Mouse (Mus musculus) regulatory T cell (primary cell): Measurements from ENCODE around the gene Fbxo34.

Experiments
- in situ Hi-C: fragments of 300-600 bp; cut with MboI, MseI; formaldehyde crosslinking; loops from one replicate; pipeline ENCODE4 v1.15.1; 2025; ENCODE audit warnings: high pct_unique_total_duplicates

Gene Fbxo34

DNA sequence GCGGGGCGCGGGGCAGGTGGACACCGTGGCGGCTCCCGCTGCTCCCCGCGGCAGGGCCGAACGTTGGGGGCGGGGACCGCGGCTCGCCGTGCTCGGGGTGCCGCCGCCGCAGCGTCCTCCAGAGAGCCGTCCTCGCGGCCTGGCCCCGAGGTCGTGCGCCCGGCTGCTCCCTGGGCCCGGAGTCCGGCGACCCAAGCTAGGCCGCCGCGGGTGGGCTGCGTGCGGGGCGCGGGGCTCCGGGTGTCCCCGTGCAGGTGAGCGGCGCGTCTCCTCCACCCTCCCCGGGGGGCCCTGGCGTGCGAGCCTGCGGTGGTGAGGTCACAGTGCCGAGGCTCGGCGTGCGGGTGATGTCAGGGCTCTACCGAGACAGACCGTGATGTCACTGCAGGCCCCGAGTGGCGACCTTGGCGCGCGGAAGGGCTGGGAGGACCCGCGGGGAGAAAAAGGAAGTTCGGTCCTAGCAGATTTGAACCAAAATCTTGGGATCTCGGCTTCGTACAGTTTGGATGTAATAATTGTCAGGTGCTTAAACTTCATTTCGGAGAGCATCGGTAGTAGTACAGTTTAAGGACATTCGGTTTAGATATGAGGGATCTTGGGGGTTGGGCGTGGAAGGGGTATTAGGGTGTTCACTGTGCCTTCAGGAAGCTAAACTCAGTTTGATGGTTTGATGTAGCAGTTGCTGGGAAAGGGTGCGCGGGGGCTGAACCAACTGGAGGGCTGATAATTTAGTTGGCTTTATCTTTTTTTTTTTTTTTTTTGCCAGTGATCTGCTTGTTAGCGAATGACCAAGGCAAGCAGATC is 22.7 kb downstream of the Fbxo34 start:
- in situ Hi-C loops = no loop called here

DNA sequence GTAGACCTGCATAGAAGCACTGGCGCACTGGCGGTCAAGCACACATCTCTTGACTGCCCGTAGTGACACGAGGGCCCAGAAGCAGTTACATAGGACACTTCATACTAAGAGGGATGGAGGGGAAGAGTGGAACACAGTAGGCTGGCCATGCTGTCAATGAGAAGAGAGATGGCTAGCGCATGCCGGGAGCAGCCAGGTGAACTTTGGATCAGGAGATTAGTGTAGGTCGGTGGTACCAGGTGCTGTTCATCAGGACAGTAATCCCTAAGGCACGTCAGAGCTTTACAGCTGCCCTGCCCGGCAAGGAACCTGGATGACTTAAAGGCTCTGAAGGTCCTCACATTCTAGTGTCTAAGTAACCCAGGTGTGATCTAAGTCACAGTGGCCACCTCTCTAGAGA is 23.7 kb downstream of the Fbxo34 start:
- in situ Hi-C loops = no loop called here

DNA sequence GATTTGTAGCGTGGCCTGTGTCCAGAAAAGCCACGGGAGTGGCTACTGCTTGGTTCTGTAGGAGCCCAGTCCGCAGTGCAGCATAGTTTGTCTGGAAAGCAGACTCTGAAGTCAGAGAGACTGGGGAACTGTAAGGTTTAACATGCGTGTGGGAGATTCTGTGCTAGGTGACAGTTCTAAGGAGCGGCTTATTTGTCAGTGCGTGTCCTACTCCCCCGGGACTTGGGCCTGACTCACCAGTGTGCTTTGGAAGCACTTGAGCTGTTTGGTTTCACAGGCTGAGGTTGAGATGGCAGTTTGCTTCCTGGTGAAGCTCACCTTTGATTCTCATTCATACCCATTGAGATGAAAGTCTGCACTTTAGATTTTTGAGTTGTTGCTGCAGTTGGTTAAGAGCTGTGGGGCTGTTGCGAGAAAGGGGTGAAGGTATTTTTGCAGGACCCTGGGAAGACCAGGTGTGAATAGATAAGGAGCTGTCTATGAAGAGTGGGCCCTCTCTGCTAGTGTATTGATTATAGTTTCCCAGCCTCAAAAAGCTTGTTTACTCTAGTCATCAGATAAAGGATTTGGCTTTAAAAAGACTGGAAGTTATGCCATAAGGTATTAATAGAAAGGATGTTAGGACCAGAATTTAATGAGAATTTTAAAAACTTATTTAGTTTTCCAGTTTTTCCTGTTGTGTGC is 24.5 kb downstream of the Fbxo34 start:
- in situ Hi-C loops = no loop called here

DNA sequence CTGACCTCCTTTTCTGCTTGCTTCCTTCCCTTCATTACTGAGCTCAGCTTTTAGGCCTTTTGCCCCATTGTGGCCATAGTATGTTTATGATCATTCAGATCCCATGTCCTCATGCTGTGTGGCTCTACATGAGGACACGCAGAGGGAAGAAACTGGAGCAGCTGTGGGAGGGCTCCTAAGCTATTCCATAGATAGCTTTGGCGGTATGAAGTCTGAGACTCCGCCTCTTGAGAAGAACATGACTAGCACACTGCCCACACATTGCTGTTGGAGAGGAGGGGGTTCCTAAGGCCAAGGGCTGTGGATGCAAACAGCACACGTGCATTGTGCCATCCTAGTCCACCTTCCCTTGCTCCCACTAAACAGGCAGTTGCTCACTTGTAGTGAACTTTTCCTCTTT is 26.0 kb downstream of the Fbxo34 start:
- in situ Hi-C loops = no loop called here

DNA sequence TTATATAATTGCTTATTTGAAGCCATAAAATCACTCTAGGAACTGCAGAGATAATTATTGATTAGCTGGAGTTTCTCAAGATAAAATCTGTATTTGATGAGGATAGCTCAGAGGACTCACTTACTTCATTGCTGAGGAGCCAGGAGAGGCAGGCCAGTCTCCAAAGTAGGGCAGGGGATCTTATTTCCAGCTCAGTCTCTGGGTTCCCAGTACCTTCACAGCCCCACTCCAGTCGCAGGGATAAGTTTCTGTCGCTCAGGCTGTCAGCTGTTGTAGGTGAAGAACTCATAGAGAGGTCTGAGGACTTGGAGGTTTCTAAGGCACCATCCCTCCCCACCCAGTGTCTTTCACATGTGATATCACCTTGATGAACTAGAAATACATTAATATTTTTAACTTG is 27.5 kb downstream of the Fbxo34 start:
- in situ Hi-C loops = no loop called here

DNA sequence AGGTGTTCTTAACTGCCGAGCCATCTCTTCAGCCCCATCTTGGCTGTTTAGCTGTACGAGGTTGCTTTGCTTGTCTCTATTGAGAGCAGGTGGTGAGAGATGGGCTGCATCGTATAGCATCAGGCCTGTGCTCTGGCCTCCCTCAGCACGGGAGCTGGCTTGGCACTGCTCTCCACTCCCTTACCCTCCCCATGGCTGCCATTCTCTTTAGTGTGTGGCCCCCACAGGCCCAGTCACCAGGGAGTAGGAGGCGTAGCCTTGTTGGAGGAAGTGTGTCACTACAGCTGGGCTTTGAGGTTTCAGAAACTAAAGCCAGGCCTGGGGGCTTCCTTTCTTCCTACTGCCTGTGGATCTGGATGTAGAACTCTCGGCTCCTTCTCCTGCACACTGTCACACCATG is 32.0 kb downstream of the Fbxo34 start:
- in situ Hi-C loops = no loop called here

DNA sequence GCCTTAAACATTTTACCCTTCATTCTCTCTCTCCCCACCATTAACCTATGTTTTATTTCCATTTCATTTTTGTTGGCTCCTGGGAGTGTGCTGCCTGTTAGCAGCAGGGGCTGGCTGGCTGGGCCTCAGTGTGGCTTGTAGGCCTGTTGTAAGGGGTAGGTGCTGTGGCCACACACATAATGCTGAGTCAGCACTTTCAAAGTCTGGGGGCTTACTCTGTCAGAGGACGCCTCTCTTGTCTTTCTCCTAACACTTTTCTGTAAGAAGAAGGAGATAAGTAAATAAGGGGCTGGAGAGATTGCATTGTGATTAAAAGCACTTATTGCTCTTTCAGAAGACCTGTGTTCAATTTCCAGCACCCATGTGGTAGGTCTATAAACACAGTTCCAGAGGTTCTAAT is 32.9 kb downstream of the Fbxo34 start:
- in situ Hi-C loops = no loop called here

DNA sequence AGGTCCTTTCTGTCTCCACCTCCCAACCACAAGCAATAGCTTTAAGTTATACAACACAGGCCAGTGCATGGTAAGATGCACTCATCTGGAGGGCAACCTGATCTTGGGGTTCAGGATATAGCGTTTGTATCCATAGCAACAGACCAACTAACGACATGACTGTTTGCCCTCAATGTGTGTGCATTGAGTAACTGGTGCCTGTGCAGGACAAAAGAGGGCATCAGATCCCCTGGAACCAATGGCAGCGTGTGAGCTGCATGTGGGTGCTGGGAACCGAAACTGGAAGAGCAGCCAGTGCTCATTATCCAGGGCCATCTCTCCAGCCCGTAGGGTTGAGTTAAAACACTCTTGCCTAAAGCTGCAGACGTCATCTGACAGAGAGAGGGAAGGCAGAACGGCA is 38.5 kb downstream of the Fbxo34 start:
- in situ Hi-C loops = no loop called here

DNA sequence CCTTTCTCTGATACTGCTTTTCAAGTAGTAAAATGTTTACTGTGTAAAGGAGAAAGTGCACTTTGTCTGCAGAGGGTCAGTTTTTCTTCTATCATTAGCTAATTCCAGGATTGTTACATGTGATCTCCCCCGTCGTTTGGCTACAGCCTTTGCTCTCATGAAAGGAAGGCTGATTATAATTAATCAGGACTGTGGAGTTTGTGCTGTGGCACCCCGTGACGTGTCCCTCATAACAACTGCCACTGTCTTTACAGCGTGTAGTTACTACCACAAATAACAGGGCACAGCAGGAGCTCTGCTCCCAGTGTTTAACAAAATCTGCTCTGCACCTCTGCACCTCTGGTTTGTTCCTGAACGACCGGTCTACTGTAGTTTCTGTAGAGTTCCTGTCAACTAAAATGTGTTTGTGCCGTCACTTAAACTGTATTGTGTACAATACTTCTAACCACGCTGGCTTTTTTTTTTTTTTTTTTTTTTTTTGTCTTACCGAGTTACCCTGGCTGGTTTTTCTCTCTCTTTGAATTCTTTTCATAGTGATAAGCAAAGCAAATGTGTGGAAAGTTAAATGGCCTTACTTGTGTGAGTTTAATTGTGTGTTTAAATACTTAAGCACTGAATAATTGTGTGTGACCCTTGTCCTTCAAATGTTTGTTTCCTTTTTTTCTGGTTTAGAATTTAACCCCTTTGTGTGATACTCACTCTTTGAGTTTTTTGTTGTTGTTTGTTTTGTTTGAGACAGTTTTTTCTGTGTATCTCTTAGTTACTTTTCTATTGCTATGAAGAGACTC is 39.3 kb downstream of the Fbxo34 start:
- in situ Hi-C loops = no loop called here

DNA sequence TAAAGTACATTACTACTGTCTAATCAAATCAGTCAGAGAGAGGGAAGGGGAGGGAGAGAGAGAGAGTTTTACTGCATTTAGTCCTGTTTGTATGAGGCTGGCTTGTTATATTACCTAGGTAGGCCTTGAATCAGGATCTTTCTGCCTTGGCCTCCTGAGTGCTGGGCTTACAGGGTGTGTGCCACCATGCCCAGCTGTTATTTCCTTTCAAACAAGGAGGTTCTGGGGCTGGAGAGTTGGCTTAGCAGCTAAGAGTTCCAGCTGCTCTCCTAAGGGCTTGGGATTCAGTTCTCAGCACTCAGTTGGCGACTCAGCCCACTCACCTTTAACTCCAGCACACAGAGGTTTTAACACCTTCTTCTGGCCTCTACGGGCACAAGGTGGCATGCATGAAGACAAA is 40.5 kb downstream of the Fbxo34 start:
- in situ Hi-C loops = no loop called here

DNA sequence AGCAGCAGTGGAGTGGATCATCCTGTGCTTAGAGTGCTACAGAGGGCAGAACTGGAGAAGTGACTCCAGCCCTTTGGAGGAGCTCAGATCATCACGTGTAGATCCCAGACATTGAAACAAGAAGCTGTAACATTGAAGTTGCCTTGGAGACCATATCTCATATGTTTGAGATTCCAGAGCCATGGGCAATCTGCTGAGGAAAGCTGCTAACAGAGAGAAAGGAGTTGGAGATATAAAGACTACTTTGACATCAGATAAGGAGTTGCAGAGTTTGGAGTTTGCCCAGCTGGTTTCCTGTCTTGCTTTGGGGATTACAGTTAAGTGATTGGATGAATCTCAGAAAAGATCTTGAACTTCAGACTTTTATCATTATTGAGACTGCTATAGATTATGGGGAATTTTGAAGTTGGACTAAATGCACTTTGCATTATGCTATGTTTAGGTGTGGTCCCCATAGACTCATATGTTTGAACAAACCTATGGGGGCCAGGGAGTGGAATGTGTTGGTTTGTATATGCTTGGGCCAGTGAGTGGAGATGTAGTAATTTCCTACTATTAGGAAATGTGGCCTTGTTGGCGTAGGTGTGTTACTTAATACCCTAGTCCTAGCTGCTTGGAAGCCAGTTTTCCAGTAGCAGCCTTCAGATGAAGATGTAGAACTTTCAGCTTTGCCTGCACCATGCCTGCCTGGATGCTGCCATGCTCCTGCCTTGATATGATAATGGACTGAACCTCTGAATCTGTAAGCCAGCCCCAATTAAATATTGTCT is 43.6 kb downstream of the Fbxo34 start:
- in situ Hi-C loops = no loop called here

DNA sequence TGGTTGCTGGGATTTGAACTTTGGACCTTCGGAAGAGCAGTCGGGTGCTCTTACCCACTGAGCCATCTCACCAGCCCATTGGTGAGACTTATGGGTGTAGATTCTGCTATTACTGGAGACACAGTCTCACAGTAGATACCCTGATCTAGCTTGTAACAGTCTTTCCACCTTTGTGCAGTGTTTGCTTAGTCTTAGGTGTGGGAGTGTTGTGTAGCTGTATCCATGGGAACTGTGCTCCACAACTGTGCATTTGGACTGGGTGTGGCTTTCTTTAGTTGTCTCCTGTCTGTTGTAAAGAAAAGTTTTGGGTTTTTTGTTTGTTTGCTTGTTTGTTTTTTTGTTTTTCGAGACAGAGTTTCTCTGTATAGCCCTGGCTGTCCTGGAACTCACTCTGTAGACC is 45.7 kb downstream of the Fbxo34 start:
- in situ Hi-C loops = no loop called here

DNA sequence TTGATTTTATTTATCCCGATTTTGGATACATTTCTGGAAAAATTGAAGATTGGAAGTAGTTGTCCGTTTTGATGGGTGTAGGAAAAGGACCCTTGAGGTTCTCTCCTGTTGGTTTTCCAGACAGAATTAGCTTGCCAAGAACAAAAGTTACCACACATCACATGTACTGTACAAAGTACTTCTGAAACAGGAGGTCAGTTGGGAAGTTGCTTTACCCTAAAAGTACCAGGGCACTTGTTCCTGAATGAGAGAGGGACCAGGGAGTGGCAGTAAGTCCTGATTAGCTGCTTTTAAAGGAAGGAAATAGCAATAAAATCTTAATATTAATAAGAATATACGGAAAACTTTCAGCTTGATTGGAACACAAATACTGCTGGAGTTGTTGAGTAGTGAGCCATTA is 46.9 kb downstream of the Fbxo34 start:
- in situ Hi-C loops = no loop called here

DNA sequence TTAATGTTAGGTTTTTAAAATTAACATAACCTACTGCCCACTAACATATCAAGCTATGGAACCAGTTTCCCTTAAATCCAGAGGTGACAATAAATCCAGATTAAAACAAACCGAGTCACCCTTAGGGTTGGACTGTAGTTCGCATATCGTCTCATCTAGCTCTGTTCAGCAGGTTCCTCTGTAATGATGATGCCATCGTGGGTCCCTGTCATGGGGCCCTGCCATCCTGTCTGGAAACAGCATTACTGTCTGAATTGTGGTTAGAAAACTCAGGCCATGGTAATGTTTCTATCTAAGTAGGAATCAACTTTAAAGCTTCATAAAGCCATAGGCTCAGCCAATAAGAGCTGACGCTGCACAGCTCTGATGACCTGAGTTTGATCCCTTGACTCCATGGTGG is 48.4 kb downstream of the Fbxo34 start:
- in situ Hi-C loops = no loop called here

DNA sequence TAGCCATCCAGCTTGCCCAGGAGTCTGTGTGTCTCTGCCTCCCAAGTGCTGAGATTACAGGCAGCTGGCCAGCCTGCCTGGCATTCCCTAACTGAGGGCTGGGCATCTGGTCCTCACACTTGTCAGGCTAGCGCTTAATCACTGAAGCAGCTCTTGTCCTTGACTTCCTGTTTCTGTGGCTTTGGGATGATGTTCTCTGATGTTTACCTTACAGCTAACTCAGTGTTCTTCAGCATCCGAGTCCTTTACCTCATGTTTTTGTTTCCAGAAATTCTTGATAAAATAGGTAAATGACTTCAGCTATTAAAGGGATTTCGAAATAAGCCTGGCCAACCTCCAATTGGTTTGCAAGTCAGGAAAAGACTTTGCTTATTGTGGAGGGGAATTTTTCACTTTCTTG is 53.8 kb downstream of the Fbxo34 start:
- in situ Hi-C loops = no loop called here

DNA sequence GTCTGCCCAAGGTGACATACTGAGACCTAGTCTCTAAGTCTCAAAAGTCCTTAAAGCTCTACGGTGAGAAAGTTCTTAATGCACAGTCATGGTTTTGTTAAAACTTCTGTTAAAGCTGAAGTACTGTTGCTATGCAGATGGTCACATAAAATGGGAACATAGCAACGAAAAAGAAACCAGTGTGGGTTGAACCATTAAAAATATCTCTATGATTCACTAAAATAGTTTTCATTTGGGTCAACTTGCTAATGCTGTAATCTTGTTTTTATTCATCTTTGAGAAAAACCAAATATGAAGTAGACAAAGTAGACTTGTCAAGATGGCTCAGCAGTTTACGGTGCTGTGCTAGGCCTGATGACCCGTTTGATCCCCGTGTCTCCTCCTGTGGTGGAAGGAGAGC is 56.5 kb downstream of the Fbxo34 start:
- in situ Hi-C loops = no loop called here

DNA sequence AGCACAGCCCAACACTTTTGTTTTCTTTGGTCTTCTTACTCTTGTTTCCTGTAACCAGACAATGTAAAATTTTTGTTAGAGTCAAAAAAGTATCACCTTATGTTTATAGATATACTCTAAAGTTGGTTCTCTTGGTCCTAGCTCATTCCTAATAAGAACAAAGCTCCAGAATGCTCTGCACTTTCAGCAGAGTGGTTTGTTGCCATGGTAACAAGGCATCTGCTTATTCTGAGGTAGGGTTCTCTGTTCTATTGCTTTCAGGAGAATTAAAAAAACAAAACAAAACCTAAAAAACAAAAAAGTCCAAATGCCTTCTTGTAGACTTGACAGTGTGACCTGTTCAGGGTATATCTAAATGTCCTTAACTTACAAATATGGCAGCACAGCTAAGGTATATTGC is 57.8 kb downstream of the Fbxo34 start:
- in situ Hi-C loops = no loop called here

DNA sequence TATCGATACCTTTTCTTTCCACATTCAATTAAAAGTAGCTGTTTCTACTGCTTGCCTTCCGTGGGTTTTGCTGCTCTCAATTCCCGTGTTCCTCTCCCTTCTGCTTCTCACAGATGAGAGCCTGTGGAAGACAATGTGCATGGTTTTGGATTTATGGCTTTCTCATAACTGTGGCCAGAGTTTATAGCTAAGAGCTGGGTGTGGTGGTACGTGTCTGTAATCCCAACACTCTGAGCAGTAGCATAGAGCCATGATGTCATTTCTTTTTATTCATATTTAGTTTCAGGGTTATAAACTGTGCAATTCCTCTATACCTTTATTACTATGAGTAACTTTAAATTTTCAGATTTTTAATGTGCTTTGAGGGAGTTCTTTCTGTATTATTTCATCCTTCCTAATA is 60.0 kb downstream of the Fbxo34 start:
- in situ Hi-C loops = no loop called here

DNA sequence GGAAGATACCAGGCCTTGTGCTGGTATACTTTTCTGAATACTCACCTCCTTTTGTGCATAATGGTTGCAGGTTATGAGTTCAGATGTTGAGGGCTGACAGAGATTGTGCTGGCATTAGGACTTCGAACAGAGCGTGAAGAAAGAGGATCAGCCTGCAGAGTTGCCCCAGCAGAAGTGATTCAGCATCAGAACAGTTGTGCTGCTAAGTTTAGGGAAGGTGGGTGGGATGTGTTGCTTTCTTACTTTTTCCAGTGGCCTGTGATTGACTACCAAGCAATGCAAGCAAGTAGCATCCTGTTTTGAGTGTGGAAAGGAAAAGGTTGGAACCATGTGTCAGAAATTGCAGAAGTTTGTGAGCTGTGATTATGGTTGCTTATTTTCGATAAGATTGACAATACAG is 63.4 kb downstream of the Fbxo34 start:
- in situ Hi-C loops = no loop called here

DNA sequence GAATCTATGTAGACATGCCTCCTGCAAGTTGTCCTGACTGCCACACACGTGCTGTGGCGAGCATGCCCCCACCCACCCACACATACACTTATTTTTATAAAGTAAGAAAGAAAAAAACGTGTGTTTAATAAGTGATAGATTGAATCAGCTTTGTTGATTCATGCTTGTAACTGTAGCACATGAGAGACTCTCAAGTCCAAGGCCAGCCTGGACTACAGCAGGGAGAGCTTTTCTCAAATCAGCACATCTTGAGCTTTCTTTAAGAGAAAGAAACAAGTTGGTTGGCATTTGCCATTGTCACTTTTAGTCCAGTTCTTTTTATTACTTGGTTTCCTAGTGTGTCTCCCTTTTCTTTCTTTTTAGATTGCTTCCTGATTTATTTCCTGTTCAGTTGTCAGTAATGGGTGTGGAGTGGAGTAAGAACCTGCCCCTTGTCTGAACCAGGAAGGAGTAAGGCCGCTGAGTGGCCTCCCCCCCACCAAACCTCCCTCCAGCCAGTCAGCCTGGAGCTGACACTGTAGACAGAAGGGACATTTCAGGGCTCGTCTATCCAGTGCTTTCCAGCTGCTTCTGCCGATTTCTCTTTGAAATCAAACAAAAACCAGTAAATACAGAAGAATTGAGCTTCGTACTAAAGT is 64.7 kb downstream of the Fbxo34 start:
- in situ Hi-C loops = no loop called here

DNA sequence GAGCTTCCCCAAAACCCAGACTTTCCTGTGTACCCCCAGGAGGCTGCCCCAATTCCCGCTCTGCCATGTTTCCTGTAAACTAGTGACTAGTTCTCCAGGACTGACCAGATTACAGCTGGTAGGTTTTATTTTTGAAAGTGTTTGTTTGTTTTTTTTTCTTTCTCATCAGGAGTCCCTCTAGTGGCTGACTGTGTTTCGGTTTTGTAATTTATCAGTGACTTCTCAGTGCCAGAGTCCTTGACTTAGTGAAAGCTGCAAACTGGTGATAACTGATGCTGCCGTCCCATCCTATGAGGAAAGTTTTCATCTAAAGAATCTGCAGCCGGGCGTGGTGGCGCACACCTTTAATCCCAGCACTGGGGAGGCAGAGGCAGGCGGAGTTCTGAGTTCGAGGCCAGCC is 65.4 kb downstream of the Fbxo34 start:
- in situ Hi-C loops = no loop called here
